Mouse (Mus musculus) G1E (cell line): ENCODE measurements around the gene Adcy2.

Source experiments
- CTCF ChIP-seq: IDR thresholded peaks from 2 replicates; pipeline ENCODE4 v1.5.1; 2012; ENCODE audit warnings: low read depth, low read length, inconsistent platforms, mixed read lengths
- GATA1 ChIP-seq: IDR thresholded peaks from 2 replicates; pipeline ENCODE4 v1.6.1; 2012; ENCODE audit warnings: borderline replicate concordance, low read length, inconsistent platforms, mixed read lengths
- GATA2 ChIP-seq: IDR thresholded peaks from 2 replicates; pipeline ENCODE4 v1.6.1; 2012; ENCODE audit warnings: low read depth, low read length, inconsistent platforms, borderline replicate concordance
- POLR2AphosphoS5 ChIP-seq: IDR thresholded peaks from 2 replicates; pipeline ENCODE4 v1.6.1; 2012; ENCODE audit warnings: low read depth, low read length, inconsistent platforms; ENCODE audit not compliant: insufficient replicate concordance
- TAL1 ChIP-seq: conservative IDR thresholded peaks from 2 replicates; pipeline ENCODE4 v1.6.1; 2012; ENCODE audit warnings: low read depth, low read length, inconsistent platforms, mixed read lengths

DNA sequence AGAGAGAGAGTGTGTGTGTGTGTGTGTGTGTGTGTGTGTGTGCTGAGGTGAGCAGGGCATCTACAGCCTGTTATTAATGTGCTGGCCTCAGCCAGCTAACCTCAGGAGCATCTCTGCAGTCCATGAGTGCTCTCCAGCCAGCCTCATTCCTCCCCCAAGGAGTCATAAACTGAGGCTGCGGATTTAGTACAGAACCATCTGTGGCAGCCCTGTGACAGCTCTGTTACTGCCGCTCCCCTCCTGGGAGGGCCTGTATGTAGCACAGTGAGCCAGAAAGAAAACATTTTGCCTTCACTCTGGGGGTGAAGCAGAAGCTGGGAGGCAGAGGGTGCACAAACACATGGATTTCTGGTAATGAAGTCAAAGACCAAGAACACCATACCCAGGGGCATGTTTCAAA, 159.8 kb downstream of the Adcy2 start:
- TF ChIP-seq TAL1, result no peak
- no peak for TF ChIP-seq CTCF
- no peak for TF ChIP-seq GATA1
- TF ChIP-seq GATA2, result no peak
- TF ChIP-seq POLR2AphosphoS5, result no peak
